Mouse (Mus musculus): ENCODE data around the gene Gdf9. TPM values are rescaled to one million over a fixed set of nuclear protein-coding genes. Genes with fewer than 3 reads are reported as not detected.
A peak's percentile ranks its signal among the peaks of the same experiment; 100 is the strongest.

Gdf9 gene
- polyA plus RNA-seq, 1 experiment from 2014 or later: 2.9 TPM

DNA sequence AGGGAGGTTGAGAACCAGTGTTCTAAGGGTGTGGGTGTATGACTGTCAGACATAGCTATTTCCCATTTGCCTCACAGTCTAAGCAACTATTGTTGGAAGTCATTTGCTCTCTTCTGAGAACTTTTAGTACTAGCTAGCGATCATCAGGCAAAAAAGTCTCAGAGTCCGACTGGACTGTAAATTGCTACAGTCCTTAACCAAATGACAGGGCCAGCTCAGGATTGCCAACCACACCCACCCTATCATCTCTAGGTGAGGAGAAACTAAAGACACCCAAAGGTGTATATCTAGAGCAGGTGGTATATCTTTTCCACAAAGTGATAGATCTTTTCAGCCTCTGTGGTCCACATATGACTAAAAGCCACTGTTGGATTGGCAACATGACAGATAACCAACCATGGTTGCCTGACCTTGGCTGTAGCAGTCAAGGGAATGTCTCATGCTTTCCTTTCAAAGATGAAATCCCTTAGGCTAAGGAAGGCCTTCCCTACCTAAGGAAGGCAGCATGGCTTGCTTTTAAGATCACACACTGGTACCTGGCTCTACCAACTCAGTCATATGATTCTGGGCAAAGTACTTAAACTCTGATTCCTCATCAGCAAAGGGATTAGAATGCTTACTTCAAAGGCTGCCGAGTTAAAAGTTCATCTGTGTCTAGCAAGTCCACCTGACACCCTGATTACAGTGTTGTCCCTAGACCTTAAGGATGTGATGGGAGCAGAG is 2.7 kb upstream of the Gdf9 start:
- no peak overlapping the region for H3K4me3 ChIP-seq (replicated peaks)
- H3K9me3 ChIP-seq (replicated peaks): no peaks in the 10 kb centered on the region
- peaks cover 20% of the 10 kb centered on the region for H3K36me3 ChIP-seq
- no peak for ATAC-seq (ENCODE audit: low FRiP score)
- 92% methylated on average over 3 of the region's 3 CpGs for WGBS
- H3K27me3 ChIP-seq (replicated peaks): no peaks in the 10 kb centered on the region
- H3K4me2 ChIP-seq: no peak overlapping the region
- no peak overlapping the region for H3K9ac ChIP-seq (replicated peaks)
- peaks cover 16% of the 10 kb centered on the region for H3K4me1 ChIP-seq
- H3K27ac ChIP-seq (replicated peaks): no peak overlapping the region

DNA sequence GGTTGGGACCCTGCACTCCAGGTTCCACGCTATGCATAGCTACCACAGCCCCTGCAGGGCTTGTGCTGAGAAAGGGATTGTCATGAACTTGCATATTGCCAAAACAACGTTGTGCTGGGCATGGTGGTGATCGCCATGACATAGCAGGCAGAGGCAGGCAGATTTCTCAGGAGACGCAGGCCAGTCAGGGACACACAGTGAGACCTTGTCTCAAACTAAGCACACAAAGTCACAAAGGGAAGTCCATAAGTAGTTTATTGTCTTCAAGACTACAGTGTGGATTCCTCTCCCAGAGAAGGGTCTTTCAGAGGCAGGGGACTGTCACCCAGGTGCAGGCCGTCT is 2.1 kb upstream of the Gdf9 start:
- H3K9ac ChIP-seq (replicated peaks): no peak overlapping the region
- H3K9me3 ChIP-seq (replicated peaks): no peaks in the 10 kb centered on the region
- no peak overlapping the region for H3K4me3 ChIP-seq (replicated peaks)
- no peak overlapping the region for H3K4me2 ChIP-seq
- no peaks in the 10 kb centered on the region for H3K27me3 ChIP-seq (replicated peaks)
- peaks cover 16% of the 10 kb centered on the region for H3K4me1 ChIP-seq
- H3K36me3 ChIP-seq: peaks cover 20% of the 10 kb centered on the region
- no peak for ATAC-seq (ENCODE audit: low FRiP score)
- WGBS: 94% methylated on average over 5 of the region's 5 CpGs
- no peak overlapping the region for H3K27ac ChIP-seq (replicated peaks)

DNA sequence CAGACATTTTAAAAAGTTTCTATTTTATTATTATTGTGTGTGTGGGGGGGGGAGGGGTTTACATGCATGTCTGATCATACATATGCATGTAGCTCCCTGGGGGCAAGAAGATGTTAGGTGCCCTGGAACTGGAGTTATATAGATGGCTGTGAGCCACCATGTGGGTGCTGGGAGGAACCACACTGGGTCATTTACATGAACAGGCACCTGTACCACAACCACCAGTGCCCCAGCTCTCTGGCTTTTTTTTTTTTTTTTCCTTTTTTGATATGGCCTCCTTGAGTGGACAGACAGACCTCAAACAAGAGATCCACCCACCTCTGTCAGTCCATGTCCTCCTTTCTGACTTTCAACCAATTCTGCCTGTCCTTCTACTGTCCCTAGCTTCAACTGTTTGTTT is 1.6 kb upstream of the Gdf9 start:
- H3K36me3 ChIP-seq: peaks cover 20% of the 10 kb centered on the region
- peaks cover 16% of the 10 kb centered on the region for H3K4me1 ChIP-seq
- no peak for ATAC-seq (ENCODE audit: low FRiP score)
- H3K4me2 ChIP-seq: peak overlapping the region; percentile 85
- H3K4me3 ChIP-seq (replicated peaks): no peak overlapping the region
- no peaks in the 10 kb centered on the region for H3K9me3 ChIP-seq (replicated peaks)
- H3K27me3 ChIP-seq (replicated peaks): no peaks in the 10 kb centered on the region
- H3K9ac ChIP-seq (replicated peaks): no peak overlapping the region
- H3K27ac ChIP-seq (replicated peaks): no peak overlapping the region

DNA sequence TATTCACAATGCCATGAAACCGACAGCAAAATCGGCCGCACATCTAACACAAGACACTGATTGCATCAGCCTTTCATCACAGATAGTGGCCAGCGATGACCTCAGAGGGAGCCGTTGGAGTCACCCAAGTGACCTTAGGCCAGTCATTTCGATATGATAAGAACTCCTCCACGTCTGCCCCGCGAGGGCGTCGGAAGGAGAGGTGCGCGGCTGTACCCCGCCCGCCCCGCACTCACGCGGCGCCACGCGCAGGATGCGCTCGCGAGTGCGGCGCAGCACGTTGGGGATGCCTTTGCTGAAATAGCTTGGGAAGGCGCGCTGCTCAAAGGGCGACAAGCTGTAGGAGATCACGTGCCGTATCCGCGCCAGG is 538 bp upstream of the Gdf9 start:
- peak overlapping the region; percentile 74 for H3K4me3 ChIP-seq (replicated peaks)
- WGBS: under 1% methylated on average over 34 of the region's 34 CpGs
- H3K9me3 ChIP-seq (replicated peaks): no peaks in the 10 kb centered on the region
- H3K4me1 ChIP-seq: peaks cover 16% of the 10 kb centered on the region
- peaks cover 20% of the 10 kb centered on the region for H3K36me3 ChIP-seq
- no peaks in the 10 kb centered on the region for H3K27me3 ChIP-seq (replicated peaks)
- peak overlapping the region; percentile 82 for H3K9ac ChIP-seq (replicated peaks)
- H3K4me2 ChIP-seq: peak overlapping the region; percentile 85
- H3K27ac ChIP-seq (replicated peaks): peak overlapping the region; percentile 88
- ATAC-seq (ENCODE audit: low FRiP score): peak; percentile 58

DNA sequence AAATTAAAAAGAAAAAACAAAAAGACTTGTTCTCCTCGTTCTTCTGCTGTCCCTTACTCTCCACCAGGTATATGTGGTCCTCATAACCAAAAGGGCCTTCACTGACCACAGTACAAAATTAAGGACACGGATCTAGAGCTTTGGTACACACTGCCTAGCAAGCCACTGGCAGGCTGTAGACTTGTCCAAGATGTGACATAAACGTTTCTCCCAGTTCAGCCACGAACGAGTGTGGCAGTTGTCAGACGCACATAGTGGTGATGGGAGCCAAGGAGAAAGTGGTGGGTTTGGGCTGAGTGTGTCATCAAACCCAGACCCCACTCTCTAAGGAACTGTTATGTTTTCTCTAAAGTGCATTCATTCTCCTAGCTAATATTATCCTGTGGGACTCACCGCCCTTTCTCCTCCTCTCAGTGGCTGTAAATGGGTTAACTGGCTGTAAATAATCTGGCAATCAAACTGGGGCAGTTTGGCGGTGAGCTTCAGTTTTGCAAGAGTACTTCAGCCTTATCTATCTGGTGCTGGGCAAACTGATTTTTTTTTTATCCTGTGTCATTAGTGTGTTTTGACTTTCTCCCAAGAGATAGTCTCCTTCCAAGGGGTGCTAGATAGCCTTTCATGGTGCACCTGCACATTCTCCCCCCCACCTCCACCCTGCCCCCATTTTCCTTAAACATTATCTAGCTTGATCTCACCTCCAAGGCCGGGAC is 679 bp downstream of the Gdf9 start:
- no peaks in the 10 kb centered on the region for H3K9me3 ChIP-seq (replicated peaks)
- H3K9ac ChIP-seq (replicated peaks): peak overlapping the region; percentile 82
- H3K27ac ChIP-seq (replicated peaks): peak overlapping the region; percentile 88
- H3K4me2 ChIP-seq: peak overlapping the region; percentile 85
- peaks cover 20% of the 10 kb centered on the region for H3K36me3 ChIP-seq
- WGBS: 12% methylated on average over 9 of the region's 9 CpGs
- peak; percentile 39; the same call in 1 of the 2 replicates for ATAC-seq (ENCODE audit: low FRiP score)
- peaks cover 16% of the 10 kb centered on the region for H3K4me1 ChIP-seq
- H3K4me3 ChIP-seq (replicated peaks): peak overlapping the region; percentile 74
- no peaks in the 10 kb centered on the region for H3K27me3 ChIP-seq (replicated peaks)

DNA sequence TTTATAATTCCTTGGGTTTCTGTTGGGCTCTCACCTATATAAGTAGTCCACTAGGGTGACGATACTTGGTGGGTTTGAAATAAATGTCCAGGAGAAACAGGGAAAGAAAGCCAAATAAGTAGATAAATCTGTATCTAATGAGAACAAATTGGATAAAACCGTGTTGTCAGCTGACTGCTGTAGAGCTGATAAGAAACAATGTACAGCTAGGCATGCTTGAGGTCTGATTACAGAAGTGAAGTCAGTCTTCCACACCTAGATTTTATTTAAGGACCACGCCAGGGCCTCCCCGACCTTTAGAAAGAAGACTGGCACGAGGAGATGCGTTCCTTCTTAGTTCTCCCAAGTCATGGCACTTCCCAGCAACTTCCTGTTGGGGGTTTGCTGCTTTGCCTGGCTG is 2.2 kb downstream of the Gdf9 start:
- H3K4me2 ChIP-seq: no peak overlapping the region
- no peak overlapping the region for H3K27ac ChIP-seq (replicated peaks)
- 77% methylated on average over 6 of the region's 6 CpGs for WGBS
- H3K4me3 ChIP-seq (replicated peaks): no peak overlapping the region
- H3K9me3 ChIP-seq (replicated peaks): no peaks in the 10 kb centered on the region
- H3K36me3 ChIP-seq: peaks cover 10% of the 10 kb centered on the region
- ATAC-seq (ENCODE audit: low FRiP score): no peak
- H3K9ac ChIP-seq (replicated peaks): no peak overlapping the region
- peaks cover 16% of the 10 kb centered on the region for H3K4me1 ChIP-seq
- H3K27me3 ChIP-seq (replicated peaks): no peaks in the 10 kb centered on the region

DNA sequence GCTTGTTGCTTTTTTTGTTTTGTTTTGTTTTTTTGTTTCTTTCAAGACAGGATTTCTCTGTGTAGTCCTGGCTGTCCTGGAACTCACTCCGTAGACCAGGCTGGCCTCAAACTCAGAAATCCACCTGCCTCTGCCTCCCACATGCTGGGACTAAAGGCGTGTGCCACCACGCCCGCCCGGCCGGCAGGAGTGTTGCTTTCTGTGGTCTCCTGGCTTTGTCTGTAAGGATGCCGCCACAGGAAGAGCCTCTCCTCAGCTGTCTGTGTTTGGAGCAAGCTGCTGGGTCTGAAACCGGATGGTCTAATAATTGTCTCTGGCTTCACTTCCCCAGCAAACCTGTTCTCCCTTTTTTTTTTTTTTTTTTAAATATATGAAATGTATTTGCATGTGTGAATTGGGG is 4.7 kb downstream of the Gdf9 start:
- Histone ChIP-seq H3K4me2 (no peak overlapping the region), H3K4me1 (peaks cover 6% of the 10 kb centered on the region), H3K9ac (replicated peaks) (no peak overlapping the region), H3K27ac (replicated peaks) (no peak overlapping the region), H3K4me3 (replicated peaks) (no peak overlapping the region), H3K27me3 (replicated peaks) (no peaks in the 10 kb centered on the region), H3K36me3 (no peaks in the 10 kb centered on the region), H3K9me3 (replicated peaks) (no peaks in the 10 kb centered on the region)
- no peak for ATAC-seq (ENCODE audit: low FRiP score)
- WGBS: 84% methylated on average over 8 of the region's 8 CpGs

DNA sequence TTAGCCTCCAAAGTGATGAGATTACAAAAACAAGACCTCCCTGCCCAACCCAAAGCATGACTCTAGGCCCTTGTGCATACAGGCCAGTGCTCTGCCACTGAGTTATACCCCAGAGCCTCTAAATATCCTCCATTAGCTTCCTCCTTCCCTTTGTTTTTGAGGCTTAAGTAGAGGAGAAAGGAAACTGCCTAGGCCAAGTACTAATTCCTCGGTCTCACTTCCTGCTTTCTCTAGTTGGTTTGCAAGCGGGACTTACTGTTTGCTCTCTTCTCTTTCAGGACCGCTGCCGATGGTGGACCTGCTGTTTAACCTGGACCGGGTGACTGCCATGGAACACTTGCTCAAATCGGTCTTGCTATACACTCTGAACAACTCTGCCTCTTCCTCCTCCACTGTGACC is 5.5 kb downstream of the Gdf9 start:
- Histone ChIP-seq H3K27ac (replicated peaks) (no peak overlapping the region), H3K27me3 (replicated peaks) (no peaks in the 10 kb centered on the region), H3K4me2 (no peak overlapping the region), H3K9ac (replicated peaks) (no peak overlapping the region), H3K4me3 (replicated peaks) (no peak overlapping the region), H3K9me3 (replicated peaks) (no peaks in the 10 kb centered on the region), H3K36me3 (no peaks in the 10 kb centered on the region), H3K4me1 (peaks cover 4% of the 10 kb centered on the region)
- no peak for ATAC-seq (ENCODE audit: low FRiP score)
- 97% methylated on average over 6 of the region's 6 CpGs for WGBS

DNA sequence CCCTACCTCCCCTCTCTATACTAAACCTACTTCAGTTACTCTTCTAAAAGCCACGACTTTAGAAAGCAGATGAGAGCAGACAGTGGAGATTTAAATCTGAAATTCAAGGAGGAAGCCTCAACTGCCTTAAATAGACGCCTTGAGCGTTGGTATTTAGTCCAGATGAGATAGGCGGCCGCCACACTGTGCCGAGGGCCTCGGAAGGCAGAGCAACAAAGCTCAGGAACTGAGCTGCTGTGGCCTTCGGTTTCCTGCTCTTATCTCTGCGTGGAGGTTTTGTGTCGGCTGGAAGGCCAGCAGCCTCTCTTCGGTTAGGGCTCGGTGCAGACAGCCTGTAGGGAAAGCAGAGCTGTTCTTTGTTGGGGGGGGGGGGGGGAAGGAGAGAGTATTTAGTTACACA is 11.1 kb downstream of the Gdf9 start:
- Histone ChIP-seq H3K9me3 (replicated peaks) (no peaks in the 10 kb centered on the region), H3K4me3 (replicated peaks) (no peak overlapping the region), H3K4me2 (no peak overlapping the region), H3K27ac (replicated peaks) (no peak overlapping the region), H3K27me3 (replicated peaks) (no peaks in the 10 kb centered on the region), H3K9ac (replicated peaks) (no peak overlapping the region), H3K36me3 (no peaks in the 10 kb centered on the region), H3K4me1 (no peaks in the 10 kb centered on the region)
- ATAC-seq (ENCODE audit: low FRiP score): no peak
- 62% methylated on average over 12 of the region's 12 CpGs for WGBS

DNA sequence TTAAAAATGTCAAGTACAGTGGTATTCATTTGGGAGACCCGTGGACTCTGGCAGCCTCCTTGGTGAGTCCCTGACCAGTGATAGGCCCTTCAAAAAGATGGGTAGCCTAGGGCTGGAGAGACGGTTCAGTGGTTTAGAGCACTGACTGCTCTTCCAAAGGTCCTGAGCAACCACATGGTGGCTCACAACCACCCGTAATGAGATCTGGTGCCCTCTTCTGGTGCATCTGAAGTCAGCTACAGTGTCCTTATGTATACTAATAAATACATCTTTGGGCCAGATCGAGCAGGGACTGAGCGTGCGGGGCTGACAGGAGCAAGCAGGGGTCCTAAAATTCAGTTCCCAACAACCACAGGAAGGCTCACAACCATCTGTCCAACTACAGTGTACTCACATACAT is 13.0 kb downstream of the Gdf9 start:
- no peak overlapping the region for H3K27ac ChIP-seq (replicated peaks)
- WGBS: 43% methylated on average over 6 of the region's 6 CpGs

DNA sequence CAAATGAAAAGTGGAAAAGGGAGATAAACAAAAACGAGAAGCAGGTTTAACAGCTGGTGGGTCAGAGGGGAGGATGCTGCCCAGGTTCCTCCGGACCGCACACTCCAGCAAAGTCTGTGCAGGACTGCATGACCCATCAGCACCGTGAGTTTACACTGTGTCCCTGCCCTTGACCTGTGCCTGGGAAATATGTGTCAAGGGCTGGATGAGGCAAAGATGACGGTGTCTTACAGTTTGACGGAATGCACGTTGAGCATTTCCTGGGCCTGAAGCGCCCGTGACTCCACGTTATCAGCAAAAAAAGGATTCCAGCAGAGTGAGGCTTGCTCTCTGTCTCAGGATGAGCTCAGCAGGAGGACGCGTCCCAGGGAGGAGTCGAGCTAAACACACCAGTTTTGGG is 14.7 kb downstream of the Gdf9 start:
- Histone ChIP-seq H3K27me3 (replicated peaks) (no peaks in the 10 kb centered on the region), H3K27ac (replicated peaks) (no peak overlapping the region), H3K4me1 (no peaks in the 10 kb centered on the region), H3K9me3 (replicated peaks) (no peaks in the 10 kb centered on the region), H3K4me3 (replicated peaks) (no peak overlapping the region), H3K36me3 (no peaks in the 10 kb centered on the region), H3K9ac (replicated peaks) (no peak overlapping the region), H3K4me2 (no peak overlapping the region)
- no peak for ATAC-seq (ENCODE audit: low FRiP score)
- WGBS: 67% methylated on average over 13 of the region's 13 CpGs

More for the DNA sequence above, 13.0 kb downstream of the Gdf9 start:
- no peak overlapping the region for H3K4me3 ChIP-seq (replicated peaks)
- no peak overlapping the region for H3K4me2 ChIP-seq
- no peaks in the 10 kb centered on the region for H3K27me3 ChIP-seq (replicated peaks)
- no peak for ATAC-seq (ENCODE audit: low FRiP score)
- H3K4me1 ChIP-seq: no peaks in the 10 kb centered on the region
- no peaks in the 10 kb centered on the region for H3K36me3 ChIP-seq
- no peaks in the 10 kb centered on the region for H3K9me3 ChIP-seq (replicated peaks)
- no peak overlapping the region for H3K9ac ChIP-seq (replicated peaks)

DNA sequence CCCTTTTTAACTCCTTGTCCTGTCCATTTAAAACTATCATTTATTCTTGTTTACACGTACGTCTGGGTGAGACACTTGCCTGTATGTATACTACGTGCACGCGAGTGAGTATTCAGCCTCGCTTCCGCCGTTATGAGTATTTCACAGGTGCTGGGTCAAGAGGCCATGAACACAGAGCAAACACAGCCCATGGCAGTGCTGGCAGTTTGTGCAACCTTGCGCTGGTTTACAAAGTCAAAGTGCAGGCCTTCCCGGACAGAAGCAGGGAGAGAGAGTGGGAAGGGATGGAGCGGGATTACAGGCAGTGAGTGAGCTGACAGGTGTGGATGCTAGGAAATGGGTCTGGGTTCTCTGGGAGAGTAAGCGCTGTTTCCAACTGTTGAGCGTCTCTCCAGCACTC is 15.4 kb downstream of the Gdf9 start:
- H3K27ac ChIP-seq (replicated peaks): no peak overlapping the region
- 88% methylated on average over 13 of the region's 13 CpGs for WGBS
- H3K27me3 ChIP-seq (replicated peaks): no peaks in the 10 kb centered on the region
- no peak for ATAC-seq (ENCODE audit: low FRiP score)
- no peak overlapping the region for H3K4me3 ChIP-seq (replicated peaks)
- H3K4me1 ChIP-seq: no peaks in the 10 kb centered on the region
- H3K36me3 ChIP-seq: no peaks in the 10 kb centered on the region
- H3K9ac ChIP-seq (replicated peaks): no peak overlapping the region
- no peaks in the 10 kb centered on the region for H3K9me3 ChIP-seq (replicated peaks)
- no peak overlapping the region for H3K4me2 ChIP-seq

Data from neural tube, embryonic 15.5 days (tissue).